Mouse (Mus musculus): Measurements from ENCODE around the gene Acrbp. TPM values are rescaled to one million over a fixed set of nuclear protein-coding genes. Genes with fewer than 3 reads are reported as not detected.

Acrbp gene
- polyA plus RNA-seq, 1 experiment from 2014 or later, result 11.8 TPM

- no peak for ATAC-seq (ENCODE audit: insufficient read depth, low FRiP score, low read depth)
- Histone ChIP-seq H3K27me3 (replicated peaks) (no peaks in the 10 kb centered on the region), H3K9ac (no peak overlapping the region), H3K4me2 (no peak overlapping the region), H3K4me3 (replicated peaks) (no peak overlapping the region), H3K4me1 (peaks cover 32% of the 10 kb centered on the region), H3K9me3 (no peaks in the 10 kb centered on the region), H3K27ac (no peak overlapping the region), H3K36me3 (no peaks in the 10 kb centered on the region)
- WGBS, result 76% methylated on average over 5 of the region's 5 CpGs
Observed at GRCm38 (mm10) chr6:125092372-125092771, 42.9 kb downstream of the Acrbp start.

GRCm38 (mm10) chr6:125094843-125095242, 45.4 kb downstream of the Acrbp start:
- no peak overlapping the region for H3K9ac ChIP-seq
- no peaks in the 10 kb centered on the region for H3K9me3 ChIP-seq
- no peak overlapping the region for H3K4me3 ChIP-seq (replicated peaks)
- H3K4me2 ChIP-seq, result no peak overlapping the region
- H3K27me3 ChIP-seq (replicated peaks), result no peaks in the 10 kb centered on the region
- H3K36me3 ChIP-seq, result 0 out of 2 replicates have a peak, but pooled peaks cover under 1% of the 10 kb centered on the region
- peaks cover 41% of the 10 kb centered on the region for H3K4me1 ChIP-seq
- WGBS, result 50% methylated on average over 3 of the region's 3 CpGs
- no peak for ATAC-seq (ENCODE audit: insufficient read depth, low FRiP score, low read depth)
- peak overlapping the region; percentile 92 for H3K27ac ChIP-seq

GRCm38 (mm10) chr6:125095391-125096278, 46.1 kb downstream of the Acrbp start, which contains the start of gene Chd4:
Chd4 (plus strand) TSS chr6:125095981.
- 1% methylated on average over 45 of the region's 45 CpGs for WGBS
- Histone ChIP-seq H3K9me3 (no peaks in the 10 kb centered on the region), H3K4me2 (peak within 1 kb of the TSS; percentile 80), H3K36me3 (peaks cover 8% of the 10 kb centered on the region), H3K4me3 (replicated peaks) (peak within 1 kb of the TSS; percentile 82), H3K27me3 (replicated peaks) (no peaks in the 10 kb centered on the region), H3K4me1 (peaks cover 37% of the 10 kb centered on the region), H3K27ac (peak within 1 kb of the TSS; percentile 92), H3K9ac (peak within 1 kb of the TSS; percentile 87)
- ATAC-seq (ENCODE audit: insufficient read depth, low FRiP score, low read depth), result peak; percentile 78

DNA sequence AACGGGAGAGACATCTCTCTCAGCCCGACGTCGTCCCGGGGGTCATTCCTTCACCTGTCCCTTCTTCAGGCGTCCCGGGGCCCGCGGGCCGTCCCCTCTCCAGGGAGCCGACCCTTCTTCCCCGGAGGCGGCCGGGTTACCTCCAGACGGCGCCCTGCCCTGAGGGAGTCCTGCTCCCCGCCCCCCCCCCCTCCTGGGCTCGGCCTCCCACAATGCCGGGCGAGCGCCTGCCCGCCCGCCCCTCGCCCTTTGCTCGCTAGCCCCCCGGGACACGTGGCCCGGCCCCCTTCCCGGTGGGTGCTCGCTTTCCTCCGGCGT, 46.7 kb downstream of the Acrbp start:
- Histone ChIP-seq H3K27ac (peak overlapping the region; percentile 92), H3K9ac (peak overlapping the region; percentile 87), H3K4me3 (replicated peaks) (peak overlapping the region; percentile 82), H3K9me3 (no peaks in the 10 kb centered on the region), H3K27me3 (replicated peaks) (no peaks in the 10 kb centered on the region), H3K4me2 (peak overlapping the region; percentile 80), H3K4me1 (peaks cover 32% of the 10 kb centered on the region), H3K36me3 (peaks cover 14% of the 10 kb centered on the region)
- WGBS, result 2% methylated on average over 19 of the region's 32 CpGs
- ATAC-seq (ENCODE audit: insufficient read depth, low FRiP score, low read depth), result no peak

DNA sequence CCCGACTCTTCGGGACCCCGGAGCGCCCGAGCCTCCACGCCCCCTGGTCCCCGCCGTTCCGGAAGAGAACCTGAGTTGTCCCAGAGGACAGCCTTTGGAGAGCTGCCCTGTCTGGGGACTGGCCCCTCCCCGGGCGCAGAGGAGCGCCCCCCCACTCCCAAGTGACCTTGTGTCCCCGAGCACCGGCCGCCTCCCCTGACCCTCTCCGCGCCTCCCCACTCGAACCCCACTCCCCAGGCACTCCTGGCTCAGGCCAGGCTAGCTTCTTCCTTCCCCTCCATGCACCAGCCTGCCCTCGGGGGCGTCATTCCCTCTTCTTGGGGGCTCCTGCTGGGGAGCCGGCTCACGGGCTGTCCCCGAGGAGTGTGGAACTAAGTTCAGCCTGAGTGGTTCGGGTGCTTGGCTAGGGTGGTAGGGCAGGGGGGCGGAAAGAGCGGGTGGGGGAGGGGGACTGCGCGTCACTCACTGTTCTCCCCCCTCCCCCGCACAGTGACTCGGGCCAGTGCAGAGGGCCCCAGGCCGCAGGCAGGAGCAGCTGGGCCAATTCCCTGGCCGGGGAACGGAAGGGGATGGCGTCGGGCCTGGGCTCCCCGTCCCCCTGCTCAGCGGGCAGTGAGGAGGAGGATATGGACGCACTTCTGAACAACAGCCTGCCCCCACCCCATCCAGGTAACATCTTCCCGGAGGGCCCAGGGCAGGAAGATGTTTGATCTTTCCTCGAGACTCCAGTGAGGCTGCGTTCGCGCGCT, 47.3 kb downstream of the Acrbp start:
- no peaks in the 10 kb centered on the region for H3K27me3 ChIP-seq (replicated peaks)
- peak overlapping the region; percentile 92 for H3K27ac ChIP-seq
- no peaks in the 10 kb centered on the region for H3K9me3 ChIP-seq
- peak overlapping the region; percentile 80 for H3K4me2 ChIP-seq
- H3K4me1 ChIP-seq, result peaks cover 32% of the 10 kb centered on the region
- H3K4me3 ChIP-seq (replicated peaks), result peak overlapping the region; percentile 82
- H3K36me3 ChIP-seq, result peaks cover 20% of the 10 kb centered on the region
- WGBS, result 1% methylated on average over 42 of the region's 44 CpGs
- peak overlapping the region; percentile 87 for H3K9ac ChIP-seq
- ATAC-seq (ENCODE audit: insufficient read depth, low FRiP score, low read depth), result peak; percentile 45

GRCm38 (mm10) chr6:125097346-125097689, 47.8 kb downstream of the Acrbp start:
- WGBS, result 1% methylated on average over 12 of the region's 12 CpGs

DNA sequence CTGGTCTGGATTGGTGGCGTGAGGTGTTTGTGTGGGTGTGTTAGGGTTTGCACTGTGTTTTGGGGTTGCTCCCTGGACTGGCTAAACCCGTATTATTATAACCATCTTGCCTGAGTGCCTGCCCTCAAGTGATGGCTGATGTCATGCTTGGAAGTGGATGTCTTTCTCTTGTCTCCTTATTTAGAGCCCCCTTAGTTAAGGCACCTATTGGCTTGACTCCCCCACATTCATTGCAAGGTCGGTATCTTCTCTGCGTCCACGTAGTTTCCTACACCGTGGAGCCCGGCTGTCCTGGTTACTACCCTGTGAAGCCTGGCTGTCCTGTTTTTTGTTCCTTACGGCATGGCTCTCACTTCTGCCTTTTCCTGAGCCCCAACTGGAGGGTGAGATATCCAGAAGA, 48.5 kb downstream of the Acrbp start:
- peaks cover 30% of the 10 kb centered on the region for H3K36me3 ChIP-seq
- ATAC-seq (ENCODE audit: insufficient read depth, low FRiP score, low read depth), result no peak
- 43% methylated on average over 8 of the region's 8 CpGs for WGBS
- peak overlapping the region; percentile 87; the same call in 1 of the 2 replicates for H3K9ac ChIP-seq
- H3K27me3 ChIP-seq (replicated peaks), result no peaks in the 10 kb centered on the region
- peaks cover 32% of the 10 kb centered on the region for H3K4me1 ChIP-seq
- H3K4me3 ChIP-seq (replicated peaks), result peak overlapping the region; percentile 82
- H3K27ac ChIP-seq, result 0 out of 2 replicates have a peak overlapping the region, but pooled peaks have one; percentile 92
- no peaks in the 10 kb centered on the region for H3K9me3 ChIP-seq
- H3K4me2 ChIP-seq, result peak overlapping the region; percentile 80

More at GRCm38 (mm10) chr6:125097346-125097689, 47.8 kb downstream of the Acrbp start:
- no peaks in the 10 kb centered on the region for H3K27me3 ChIP-seq (replicated peaks)
- H3K4me2 ChIP-seq, result peak overlapping the region; percentile 80
- peak overlapping the region; percentile 87 for H3K9ac ChIP-seq
- peak overlapping the region; percentile 82 for H3K4me3 ChIP-seq (replicated peaks)
- H3K4me1 ChIP-seq, result peaks cover 32% of the 10 kb centered on the region
- ATAC-seq (ENCODE audit: insufficient read depth, low FRiP score, low read depth), result no peak
- H3K9me3 ChIP-seq, result no peaks in the 10 kb centered on the region
- peaks cover 24% of the 10 kb centered on the region for H3K36me3 ChIP-seq
- peak overlapping the region; percentile 92 for H3K27ac ChIP-seq

GRCm38 (mm10) chr6:125098513-125098912, 49.0 kb downstream of the Acrbp start:
- Histone ChIP-seq H3K27ac (no peak overlapping the region), H3K9ac (peak overlapping the region; percentile 20; the same call in 1 of the 2 replicates), H3K4me3 (replicated peaks) (peak overlapping the region; percentile 82), H3K4me1 (peaks cover 32% of the 10 kb centered on the region), H3K4me2 (peak overlapping the region; percentile 80), H3K27me3 (replicated peaks) (no peaks in the 10 kb centered on the region), H3K9me3 (no peaks in the 10 kb centered on the region), H3K36me3 (peaks cover 33% of the 10 kb centered on the region)
- WGBS, result 37% methylated on average over 3 of the region's 3 CpGs
- ATAC-seq (ENCODE audit: insufficient read depth, low FRiP score, low read depth), result no peak

DNA sequence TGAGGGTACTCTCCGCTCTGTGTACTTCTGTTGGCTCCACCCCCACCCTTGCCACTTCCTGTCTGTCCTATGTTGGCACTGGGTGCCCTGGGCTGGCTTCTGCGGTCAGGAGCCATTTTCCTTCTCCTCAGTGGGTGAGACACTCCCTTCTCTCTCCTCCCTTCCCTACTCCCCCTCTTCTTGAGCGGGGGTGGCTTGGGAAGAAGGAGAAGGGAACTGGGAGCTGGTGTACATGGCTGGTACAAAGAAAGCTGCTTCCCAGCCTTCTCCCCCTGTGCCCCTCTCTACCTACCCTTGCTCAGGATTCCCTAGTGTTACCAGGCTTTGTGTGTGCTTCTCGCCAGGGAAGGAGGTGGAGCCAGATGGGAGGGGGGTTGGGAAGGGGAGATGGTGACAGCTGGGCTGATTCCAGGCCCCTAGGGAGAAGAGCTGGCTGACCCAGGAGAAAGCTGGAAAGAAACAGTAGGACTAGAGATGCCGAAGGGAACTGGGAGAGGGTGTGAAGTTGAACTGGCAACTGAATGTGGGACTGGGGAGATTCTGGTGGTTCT, 50.0 kb downstream of the Acrbp start:
- ATAC-seq (ENCODE audit: insufficient read depth, low FRiP score, low read depth), result no peak
- Histone ChIP-seq H3K27ac (peak overlapping the region; percentile 33; the same call in 1 of the 2 replicates), H3K36me3 (peaks cover 39% of the 10 kb centered on the region), H3K4me3 (replicated peaks) (peak overlapping the region; percentile 17), H3K4me1 (peaks cover 32% of the 10 kb centered on the region), H3K27me3 (replicated peaks) (no peaks in the 10 kb centered on the region), H3K9ac (peak overlapping the region; percentile 9; the same call in 1 of the 2 replicates), H3K4me2 (peak overlapping the region; percentile 80), H3K9me3 (no peaks in the 10 kb centered on the region)
- WGBS, result 39% methylated on average over 5 of the region's 5 CpGs

GRCm38 (mm10) chr6:125101444-125101843, 52.0 kb downstream of the Acrbp start:
- Histone ChIP-seq H3K27me3 (replicated peaks) (no peaks in the 10 kb centered on the region), H3K9ac (no peak overlapping the region), H3K9me3 (no peaks in the 10 kb centered on the region), H3K4me1 (peaks cover 30% of the 10 kb centered on the region), H3K36me3 (peaks cover 56% of the 10 kb centered on the region), H3K4me3 (replicated peaks) (no peak overlapping the region), H3K27ac (no peak overlapping the region), H3K4me2 (no peak overlapping the region)
- WGBS, result 86% methylated on average over 9 of the region's 9 CpGs
- ATAC-seq (ENCODE audit: insufficient read depth, low FRiP score, low read depth), result no peak

DNA sequence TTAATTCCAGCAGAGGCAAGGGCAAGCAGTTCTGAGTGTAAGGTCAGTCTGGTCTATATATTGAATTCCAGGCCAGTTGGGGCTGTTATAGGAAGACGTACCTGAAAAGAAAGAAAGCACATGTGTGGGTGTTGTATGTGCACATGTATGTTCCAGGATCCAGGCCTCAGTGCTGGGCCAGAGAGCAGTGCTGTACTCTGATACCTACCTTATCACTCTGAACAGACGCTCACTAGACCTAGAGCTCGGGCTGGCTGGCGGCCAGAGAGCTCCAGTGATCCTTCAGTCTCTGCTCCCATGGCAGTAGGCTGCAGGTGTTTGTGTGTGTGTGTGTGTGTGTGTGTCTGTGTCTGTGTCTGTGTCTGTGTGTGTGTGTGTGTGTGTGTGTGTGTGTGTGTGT, 54.7 kb downstream of the Acrbp start:
- H3K9ac ChIP-seq, result no peak overlapping the region
- ATAC-seq (ENCODE audit: insufficient read depth, low FRiP score, low read depth), result peak; percentile 92
- WGBS, result 86% methylated on average over 4 of the region's 4 CpGs

More for the DNA sequence above, 54.7 kb downstream of the Acrbp start:
- Histone ChIP-seq H3K4me2 (no peak overlapping the region), H3K27me3 (replicated peaks) (no peaks in the 10 kb centered on the region), H3K36me3 (peaks cover 84% of the 10 kb centered on the region), H3K4me3 (replicated peaks) (no peak overlapping the region), H3K4me1 (peaks cover 10% of the 10 kb centered on the region), H3K9me3 (no peaks in the 10 kb centered on the region), H3K27ac (no peak overlapping the region)

All from stomach, embryonic 15.5 days (tissue).